Mouse (Mus musculus) urinary bladder, postnatal 0 days (tissue): ENCODE data around the gene Prl8a6. TPM values are rescaled to one million over a fixed set of nuclear protein-coding genes. Genes with fewer than 3 reads are reported as not detected.

Experiments used
- polyA plus RNA-seq: library from polyadenylated mRNA; unstranded; fragments of >200 nt; fragmentation: Nextera tagmentation; extraction: Ambion mirVana; gene quantifications from 2 replicates; pipeline ENCODE4 v1.2.1, GENCODE M21; 2015

The Prl8a6 gene
- not detected in 2 replicates for polyA plus RNA-seq

GRCm38 (mm10) chr13:27438588-27438987 lies at the start of gene Prl8a6:
TSS of gene Prl8a6 (minus strand) at chr13:27438688.

GRCm38 (mm10) chr13:27390746-27391145 lies 47.7 kb downstream of the Prl8a6 start, which contains the start of gene Prl2b1:
TSS of gene Prl2b1 (minus strand) at chr13:27390846.

Other genes starting within 250 kb of the Prl8a6 start
- not detected in 2 replicates for gene Prl3c1, start 242.0 kb downstream of the Prl8a6 start, polyA plus RNA-seq
- not detected in 2 replicates for gene Prl3b1, start 196.8 kb downstream of the Prl8a6 start, polyA plus RNA-seq
- gene Prl3a1, start 179.3 kb downstream of the Prl8a6 start, polyA plus RNA-seq: not detected in 2 replicates
- not detected in 2 replicates for gene Prl6a1, start 126.1 kb downstream of the Prl8a6 start, polyA plus RNA-seq
- not detected in 2 replicates for gene Prl8a2, start 93.0 kb downstream of the Prl8a6 start, polyA plus RNA-seq
- gene Prl2b1, start 47.8 kb downstream of the Prl8a6 start, polyA plus RNA-seq: not detected in 2 replicates
- gene Prl8a8, start 74.5 kb upstream of the Prl8a6 start, polyA plus RNA-seq: not detected in 2 replicates
- not detected in 2 replicates for gene Prl8a9, start 125.9 kb upstream of the Prl8a6 start, polyA plus RNA-seq
- not detected in 2 replicates for gene Prl8a1, start 143.5 kb upstream of the Prl8a6 start, polyA plus RNA-seq
- 0.18 TPM in 1 of 2 replicates, not detected in the other for gene Prl7b1, start 171.9 kb upstream of the Prl8a6 start, polyA plus RNA-seq
- not detected in 2 replicates for gene Prl7a1, start 203.8 kb upstream of the Prl8a6 start, polyA plus RNA-seq
- not detected in 2 replicates for gene Prl7a2, start 229.3 kb upstream of the Prl8a6 start, polyA plus RNA-seq